Mouse (Mus musculus) common myeloid progenitor, adult 5-6 weeks (primary cell): ENCODE measurements at regions not wholly inside any gene's neighbourhood (a gene's known extent, or its start where the extent isn't known, plus 50 kb on each side); places are given as distances from the start of the nearest gene placed in this dataset.

Experiments
- ATAC-seq: replicated peaks from 2 replicates; pipeline ENCODE4 v1.8.0; 2016; ENCODE audit warnings: low read depth, mild to moderate bottlenecking, moderate TSS enrichment, inconsistent platforms; ENCODE audit not compliant: poor library complexity, severe bottlenecking

DNA sequence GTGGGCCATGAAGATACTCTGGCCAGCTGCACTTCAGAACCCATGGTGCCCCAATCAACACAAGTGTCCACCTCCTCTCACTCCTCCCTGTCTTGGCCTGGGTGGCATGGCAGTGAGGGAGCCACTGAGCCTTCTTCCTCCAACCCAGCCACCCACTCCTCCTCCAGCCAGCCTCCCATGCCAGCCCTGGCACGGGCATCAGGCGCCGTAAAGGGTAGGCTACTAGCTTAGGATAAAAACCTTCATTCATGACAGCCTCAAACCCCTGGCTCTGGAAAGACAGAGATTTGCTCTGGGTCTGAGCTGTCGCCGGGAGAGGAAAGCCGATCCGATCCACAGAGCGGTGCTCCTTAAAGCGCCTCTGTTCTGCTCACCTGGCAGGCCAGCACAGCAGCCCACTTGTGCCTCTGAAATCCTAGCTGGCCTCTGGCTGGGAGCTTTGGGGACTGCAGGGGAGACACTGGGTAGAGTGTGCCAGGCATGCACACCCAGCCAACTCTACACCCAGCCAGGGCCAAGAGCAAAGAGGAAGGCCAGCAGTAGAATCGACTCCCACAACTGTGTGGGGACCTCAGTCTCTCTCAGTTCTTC is 268.2 kb upstream of the Zmiz1 start:
- ATAC-seq: no peak

DNA sequence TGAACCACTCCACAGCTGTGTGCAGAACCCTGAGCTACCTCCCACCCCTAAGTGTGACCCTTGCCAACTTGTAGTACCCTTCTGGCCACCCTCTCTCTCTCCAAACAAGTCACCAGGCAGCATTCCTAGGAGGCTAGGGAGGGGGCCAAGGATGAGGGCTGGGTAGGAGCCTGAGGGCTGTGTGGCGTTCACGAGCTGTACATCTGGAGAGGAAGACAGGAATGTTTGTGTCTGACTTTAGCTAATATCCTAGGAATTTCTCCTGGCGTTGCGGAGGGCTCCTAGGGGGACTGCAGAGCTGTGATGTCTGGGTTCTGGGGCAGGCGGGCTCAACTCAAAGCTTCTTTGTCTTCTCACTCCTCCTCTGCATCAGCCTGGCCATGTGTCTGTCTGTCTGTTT is 262.2 kb upstream of the Zmiz1 start:
- no peak for ATAC-seq

DNA sequence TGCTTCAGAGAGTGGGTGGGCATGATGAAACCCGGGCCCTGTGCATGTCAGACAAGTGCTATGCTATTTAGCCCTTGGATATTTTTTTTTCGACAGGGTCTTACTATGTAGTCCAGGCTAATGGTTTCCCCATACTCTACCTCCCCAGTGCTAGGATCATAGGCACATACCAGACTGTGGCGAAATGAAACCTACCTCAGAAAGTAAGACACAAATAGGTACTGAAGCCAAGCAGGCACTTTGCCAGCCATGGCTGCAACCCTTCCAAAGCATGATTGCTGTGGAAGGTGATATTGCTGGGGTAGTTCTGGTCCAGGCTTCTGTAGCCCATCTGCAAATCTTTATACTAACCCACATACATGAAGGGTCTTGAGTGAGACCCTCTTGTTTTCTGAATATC is 259.1 kb upstream of the Zmiz1 start:
- ATAC-seq: no peak

DNA sequence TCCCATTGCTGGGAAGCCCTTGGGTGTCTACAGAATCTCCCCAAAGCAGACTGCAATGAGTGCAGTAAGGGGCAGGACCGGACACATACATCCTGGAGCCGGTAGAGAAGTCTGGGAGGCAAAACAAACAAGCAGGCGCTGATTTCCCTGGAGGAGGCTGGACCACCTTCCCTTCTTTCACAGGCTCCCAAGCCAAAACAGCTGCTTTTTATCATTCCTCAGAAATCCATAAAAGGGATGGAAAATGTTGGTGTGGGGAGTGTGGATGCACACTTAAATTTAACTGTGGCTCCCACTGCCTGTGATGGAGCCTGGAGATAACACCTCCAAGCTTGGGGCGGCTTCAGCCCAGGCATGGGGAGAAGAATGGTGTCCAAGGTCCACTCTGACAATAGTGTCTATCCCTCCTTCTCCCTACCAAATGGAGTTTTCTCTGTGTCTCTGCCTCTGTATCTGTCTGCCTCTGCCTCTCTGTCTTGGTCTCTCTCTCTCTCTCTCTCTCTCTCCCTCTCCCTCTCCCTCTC is 258.3 kb upstream of the Zmiz1 start:
- no peak for ATAC-seq

- no peak for ATAC-seq
Observed at GRCm38 (mm10) chr14:25202312-25202711, 256.7 kb upstream of the Zmiz1 start.

DNA sequence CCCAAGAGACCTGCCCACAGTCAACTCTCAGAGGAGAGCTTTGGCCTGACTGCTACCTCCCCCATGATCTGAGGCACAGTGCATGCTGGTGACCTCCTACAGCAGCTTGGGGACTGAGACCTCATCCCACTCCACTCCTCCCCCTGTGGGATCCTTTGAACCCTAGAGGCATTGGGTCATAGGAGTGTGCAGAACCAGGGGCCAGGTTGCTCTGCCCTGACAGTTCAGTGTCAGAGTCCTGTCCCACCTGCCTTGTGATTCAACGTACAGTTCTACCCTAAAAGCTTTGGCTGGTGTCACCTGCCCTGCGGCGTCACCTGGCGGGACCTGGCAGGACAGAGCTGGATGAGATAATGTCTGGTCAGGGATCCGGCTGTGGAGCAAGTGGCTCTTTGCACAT is 254.9 kb upstream of the Zmiz1 start:
- no peak for ATAC-seq

DNA sequence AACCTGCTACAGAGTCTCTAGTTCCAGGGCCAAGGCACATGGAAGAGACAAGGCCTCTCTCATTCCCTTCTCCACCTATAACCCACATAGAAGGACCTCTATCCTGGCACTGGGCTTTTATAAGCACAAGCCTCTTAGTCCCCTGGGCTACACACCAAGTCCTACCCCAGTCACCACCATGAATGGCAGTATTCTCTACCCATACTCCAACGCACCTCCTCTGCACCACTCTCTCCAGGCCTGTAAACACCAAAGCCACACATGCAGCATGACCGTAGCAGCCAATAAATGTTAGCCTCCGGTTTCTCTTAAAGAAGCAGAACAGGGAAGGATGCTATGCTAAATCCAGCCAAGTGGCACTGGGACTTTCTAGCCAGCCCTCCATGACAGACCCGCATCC is 252.1 kb upstream of the Zmiz1 start:
- ATAC-seq: no peak

GRCm38 (mm10) chr14:25207422-25207821 is 251.6 kb upstream of the Zmiz1 start:
- no peak for ATAC-seq

GRCm38 (mm10) chr14:25208221-25209056 is 250.5 kb upstream of the Zmiz1 start:
- no peak for ATAC-seq

DNA sequence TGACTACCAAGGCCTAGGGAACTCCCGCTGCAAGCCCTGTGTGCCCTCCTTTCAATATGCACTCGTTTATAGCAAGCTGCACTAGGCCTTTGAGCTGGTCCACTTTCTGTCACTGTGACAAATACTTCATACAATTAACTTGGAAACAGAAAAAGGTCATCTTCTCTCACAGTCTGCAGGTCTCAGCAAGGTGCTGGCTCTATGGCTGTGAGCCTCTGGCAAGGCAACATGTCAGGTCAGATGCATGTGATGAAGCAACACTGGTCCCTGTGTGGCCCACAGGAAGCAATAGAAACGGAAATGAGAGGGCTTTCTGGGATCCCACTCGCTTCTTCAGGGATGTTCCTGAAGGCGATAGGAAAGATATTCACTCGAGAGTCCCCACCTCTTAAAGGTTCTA is 245.9 kb upstream of the Zmiz1 start:
- ATAC-seq: no peak

- ATAC-seq: no peak
Observed at GRCm38 (mm10) chr14:25223091-25223490, 235.9 kb upstream of the Zmiz1 start.

DNA sequence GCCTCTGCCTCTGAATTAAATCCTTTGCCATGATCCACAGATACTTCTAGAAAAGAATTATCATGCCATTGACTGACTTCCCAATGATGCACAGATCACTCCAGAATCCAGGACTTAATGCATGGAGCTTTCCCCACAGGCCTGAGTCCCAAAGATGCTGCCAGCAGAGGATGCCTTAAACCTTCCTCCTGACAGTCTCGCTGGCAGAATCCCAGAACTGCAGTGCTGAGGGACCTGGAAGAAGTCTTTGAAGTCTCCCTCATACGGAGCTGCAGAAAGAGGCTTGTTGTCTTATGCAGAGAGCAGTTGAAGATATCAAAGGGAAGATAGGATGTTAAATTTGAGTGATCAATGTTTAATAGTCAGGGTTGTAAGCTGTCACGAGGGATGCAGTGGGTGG is 233.8 kb upstream of the Zmiz1 start:
- no peak for ATAC-seq

- ATAC-seq: no peak; the same call in 1 of the 2 replicates
Observed at GRCm38 (mm10) chr14:25226155-25226839, 232.7 kb upstream of the Zmiz1 start.

GRCm38 (mm10) chr14:25226840-25227506 is 232.0 kb upstream of the Zmiz1 start:
- no peak for ATAC-seq

DNA sequence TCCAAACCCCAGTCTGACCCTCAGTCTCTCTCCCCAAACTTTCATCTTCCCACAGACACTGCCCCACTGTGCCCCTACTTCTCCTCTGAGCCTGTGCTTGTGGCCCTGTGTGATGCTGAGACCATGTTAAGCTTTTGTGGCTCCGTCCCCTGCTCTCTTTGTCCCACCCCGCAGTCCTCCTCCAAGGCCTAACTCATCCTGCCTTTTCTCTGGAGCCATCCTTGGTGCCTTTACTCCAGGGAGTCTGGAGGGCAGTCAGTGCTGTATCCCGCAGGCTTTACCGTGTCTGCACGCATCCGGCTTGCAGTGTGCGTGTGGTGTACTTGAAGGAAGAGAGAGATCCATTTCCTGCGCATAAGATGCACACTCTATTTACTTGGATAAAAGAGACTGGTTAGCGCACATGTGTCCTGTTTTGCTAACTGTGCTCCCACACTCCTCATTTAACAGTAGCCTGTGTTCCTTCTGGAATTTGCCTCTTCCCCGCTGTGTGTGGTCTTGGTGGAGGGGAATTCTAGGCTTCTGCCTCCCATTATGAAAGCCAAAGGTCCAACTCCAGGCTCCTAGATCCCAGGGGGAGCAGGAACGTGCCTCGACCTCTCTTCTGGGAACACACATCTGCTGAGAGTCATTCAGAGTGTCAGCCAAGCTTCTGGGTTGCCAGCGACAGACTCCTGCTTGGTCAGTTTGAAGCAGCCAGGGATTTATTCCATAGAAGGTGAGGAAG is 230.5 kb upstream of the Zmiz1 start:
- ATAC-seq: no peak

- ATAC-seq: no peak
Observed at GRCm38 (mm10) chr14:25229569-25229968, 229.4 kb upstream of the Zmiz1 start.

- no peak for ATAC-seq
Observed at GRCm38 (mm10) chr14:25231881-25232280, 227.1 kb upstream of the Zmiz1 start.

DNA sequence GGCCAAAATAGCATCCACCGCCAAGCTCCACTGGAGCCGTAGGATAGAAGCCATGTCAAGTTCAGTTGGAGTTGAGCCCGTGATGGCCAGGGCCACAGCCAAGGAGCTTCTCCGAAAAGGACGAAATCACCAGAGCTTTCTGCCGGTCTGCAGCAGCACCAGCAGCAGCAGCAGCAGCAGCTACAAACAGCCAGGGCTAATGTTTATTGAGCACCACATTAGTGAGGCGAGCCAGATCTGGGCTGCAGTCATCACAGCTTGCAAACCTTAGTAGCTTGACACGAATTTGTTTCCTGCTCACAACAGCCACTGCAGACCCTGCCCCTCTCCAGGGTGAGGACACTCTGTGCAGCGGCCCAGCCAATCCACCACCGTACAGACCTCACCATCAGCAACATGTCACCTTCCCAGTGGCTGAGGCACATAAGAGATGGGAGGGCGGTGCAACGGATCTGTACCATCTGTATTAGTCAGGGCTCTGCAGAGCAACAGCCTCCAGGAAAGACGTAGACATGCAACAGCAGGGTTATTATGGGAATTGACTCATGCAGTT is 222.5 kb upstream of the Zmiz1 start:
- no peak for ATAC-seq

DNA sequence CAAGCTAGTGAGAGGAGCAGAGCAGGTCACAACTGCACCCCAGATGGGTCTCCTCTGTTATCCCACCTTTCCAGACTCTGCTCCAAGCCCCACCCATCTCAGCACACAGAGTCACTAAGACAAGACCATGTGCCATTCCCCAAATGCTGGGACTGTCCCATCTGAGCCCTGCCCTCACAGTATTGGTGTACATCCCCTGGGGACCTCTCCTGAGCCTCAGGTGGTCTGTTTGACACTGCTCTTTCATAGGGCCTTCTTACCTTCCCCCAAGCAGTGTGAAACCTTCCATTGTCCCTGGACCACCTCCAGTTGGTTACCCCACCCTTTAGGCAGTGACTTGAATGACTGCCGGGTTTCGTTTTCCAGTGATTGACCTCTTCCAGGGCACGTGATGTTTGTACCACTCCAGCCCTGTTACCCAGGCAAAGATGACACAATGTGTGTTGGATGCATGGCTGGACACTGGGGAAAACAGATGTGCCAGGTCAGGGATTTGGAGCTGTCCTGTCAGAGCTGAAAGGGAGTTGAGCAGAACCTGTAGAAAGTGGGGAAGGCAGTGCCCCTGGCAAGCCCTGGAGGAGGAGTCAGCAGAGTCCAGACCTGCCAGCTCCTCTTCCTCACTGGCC is 219.5 kb upstream of the Zmiz1 start:
- ATAC-seq: no peak
